Mouse (Mus musculus) lung, postnatal 0 days (tissue): ENCODE measurements at regions not wholly inside any gene's neighbourhood (a gene's known extent, or its start where the extent isn't known, plus 50 kb on each side); places are given as distances from the start of the nearest gene placed in this dataset.
"Not testable (repeated sequence)": the region's sequence is repeated elsewhere in the genome, so short reads cannot be mapped to it uniquely, and the experiment has no call there.

Source experiments
- ATAC-seq: fragments of 200-750 bp; cut with Nextera tagmentation; 2 replicates; pipeline ENCODE4 v1.8.0; 2017; ENCODE audit warnings: moderate library complexity
- DNase-seq: peaks from one replicate; pipeline ENCODE4 v3.0.0-alpha.2; 2016; ENCODE audit warnings: low spot score
- H3K27ac ChIP-seq: fragments of 300-500 bp; sonication (generic); 2 replicates; pipeline ENCODE4 v1.5.1; 2014; ENCODE audit warnings: antibody characterized with exemption, mild to moderate bottlenecking, low read length, mixed read lengths
- H3K27me3 ChIP-seq: fragments of 300-500 bp; sonication (generic); replicated peaks from 2 replicates; pipeline ENCODE4 v1.6.1; 2014; ENCODE audit warnings: low read length, mixed read lengths; ENCODE audit not compliant: insufficient read depth
- H3K36me3 ChIP-seq: fragments of 300-500 bp; sonication (generic); 2 replicates; pipeline ENCODE4 v1.6.1; 2014; ENCODE audit warnings: low read length, mixed read lengths; ENCODE audit not compliant: insufficient read depth
- H3K4me1 ChIP-seq: fragments of 300-500 bp; sonication (generic); 2 replicates; pipeline ENCODE4 v1.6.1; 2014; ENCODE audit warnings: antibody characterized with exemption, low read depth, low read length, mixed read lengths; ENCODE audit not compliant: insufficient read depth
- H3K4me2 ChIP-seq: fragments of 300-500 bp; sonication (generic); replicated peaks from 2 replicates; pipeline ENCODE4 v1.6.1; 2014; ENCODE audit warnings: low read depth, mild to moderate bottlenecking, low read length, moderate library complexity, mixed read lengths
- H3K4me3 ChIP-seq: fragments of 300-500 bp; sonication (generic); 2 replicates; pipeline ENCODE4 v1.5.1; 2014; ENCODE audit warnings: low read depth, low read length
- H3K9ac ChIP-seq: fragments of 300-500 bp; sonication (generic); replicated peaks from 2 replicates; pipeline ENCODE4 v1.6.1; 2014; ENCODE audit warnings: low read depth, mild to moderate bottlenecking
- H3K9me3 ChIP-seq: fragments of 300-500 bp; sonication (generic); 2 replicates; pipeline ENCODE4 v1.6.1; 2016; ENCODE audit warnings: low read length, mixed read lengths
- CTCF ChIP-seq: IDR thresholded peaks from 2 replicates; pipeline ENCODE4 v1.5.1; 2016; ENCODE audit warnings: antibody characterized with exemption, mild to moderate bottlenecking
- EP300 ChIP-seq: IDR thresholded peaks from 2 replicates; pipeline ENCODE4 v1.6.1; 2016; ENCODE audit warnings: antibody characterized with exemption, mild to moderate bottlenecking, control low read depth
- WGBS: fragments of 180-500 bp; shearing (Covaris S2); extraction: QIAGEN DNeasy Blood & Tissue Kit; methylation state at CpG from one replicate; pipeline ENCODE4 v1.1.7; 2014; 5-methylcytosine and 5-hydroxymethylcytosine counted together

DNA sequence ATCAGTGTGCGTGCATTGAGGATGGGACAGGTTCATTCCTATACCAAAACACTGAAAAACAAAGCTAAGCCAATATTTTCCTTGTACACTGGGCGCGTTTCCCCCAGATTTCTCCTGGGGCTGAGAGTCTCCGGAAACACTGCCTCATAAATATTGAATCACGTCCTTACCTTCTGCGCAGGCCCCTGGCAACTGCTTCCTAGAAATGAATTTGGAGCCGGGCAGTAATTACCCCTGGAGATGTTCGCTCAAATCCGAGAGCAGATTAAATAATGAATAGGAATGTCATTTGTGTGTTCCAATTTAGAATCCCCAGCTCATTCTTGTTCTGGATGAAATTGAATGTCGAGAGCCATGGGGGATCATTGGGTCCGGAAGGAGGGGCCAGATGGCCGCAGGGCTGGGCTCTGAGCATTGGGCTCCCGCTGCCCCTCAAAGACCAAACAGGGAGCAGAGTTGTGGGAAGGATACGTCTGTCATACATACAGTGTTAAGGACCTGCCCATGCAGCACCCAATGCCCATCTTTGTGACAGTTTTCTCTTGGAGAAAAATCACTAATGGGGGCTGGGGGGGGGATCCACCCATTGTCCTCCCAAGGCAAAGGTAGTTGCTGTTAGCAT, 117.7 kb upstream of the Kcng1 start:
- Histone ChIP-seq H3K36me3 (no peaks in the 10 kb centered on the region), H3K27ac (no peak overlapping the region), H3K4me3 (no peak overlapping the region), H3K27me3 (no peaks in the 10 kb centered on the region), H3K9me3 (no peaks in the 10 kb centered on the region), H3K4me1 (no peaks in the 10 kb centered on the region), H3K9ac (no peak overlapping the region), H3K4me2 (no peak overlapping the region)
- 81% methylated on average over 14 of the region's 14 CpGs for WGBS
- no peak for TF ChIP-seq CTCF
- TF ChIP-seq EP300: no peak
- DNase-seq: no peak
- no peak for ATAC-seq

DNA sequence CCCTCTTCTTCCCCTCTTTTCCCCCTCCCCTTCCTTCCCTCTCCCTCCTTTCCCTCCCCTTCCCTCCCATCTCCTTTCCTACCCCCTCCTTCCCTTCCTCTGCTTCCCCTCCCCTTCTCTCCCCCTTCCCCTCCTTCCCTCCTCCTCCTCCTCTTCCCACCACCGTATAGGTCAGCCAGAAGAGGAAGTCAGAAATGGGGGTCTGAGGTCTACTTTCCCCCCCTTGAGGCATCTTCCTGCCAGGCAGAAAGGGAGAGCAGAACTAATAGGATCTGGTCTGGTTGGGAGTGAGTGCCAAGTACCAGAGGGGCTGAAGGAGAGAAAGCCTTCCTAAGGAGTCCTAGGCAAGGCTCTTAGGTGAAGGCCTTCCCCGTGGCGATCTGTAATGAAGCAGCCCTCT, 114.8 kb upstream of the Kcng1 start:
- no peaks in the 10 kb centered on the region for H3K27me3 ChIP-seq
- TF ChIP-seq CTCF (no peak), EP300 (no peak)
- H3K9me3 ChIP-seq: no peaks in the 10 kb centered on the region
- no peak for DNase-seq
- no peak for ATAC-seq
- no peaks in the 10 kb centered on the region for H3K36me3 ChIP-seq
- H3K4me2 ChIP-seq: no peak overlapping the region
- WGBS: 41% methylated on average over 3 of the region's 3 CpGs
- H3K4me3 ChIP-seq: no peak overlapping the region
- no peak overlapping the region for H3K27ac ChIP-seq
- H3K4me1 ChIP-seq: no peaks in the 10 kb centered on the region
- no peak overlapping the region for H3K9ac ChIP-seq

DNA sequence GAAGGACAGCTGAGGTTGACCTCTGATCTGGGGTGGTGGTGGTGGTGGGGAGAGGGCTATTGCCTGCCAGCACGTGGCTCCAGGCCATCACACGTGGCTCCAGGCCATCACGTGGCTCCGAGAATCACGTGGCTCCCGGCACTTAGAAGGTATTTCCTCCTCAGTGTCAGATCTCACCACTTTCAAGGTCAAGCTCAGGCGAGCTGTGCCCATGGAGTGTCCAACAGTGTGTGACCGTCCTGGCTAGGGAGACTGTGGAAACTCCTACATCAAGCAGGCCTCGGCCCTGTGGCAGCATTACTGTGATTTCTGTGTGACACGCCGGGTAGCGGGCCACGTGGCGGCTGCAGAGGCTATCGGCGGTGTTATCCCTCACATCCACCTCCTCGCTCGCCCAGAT, 111.8 kb upstream of the Kcng1 start:
- Histone ChIP-seq H3K4me1 (no peaks in the 10 kb centered on the region), H3K4me2 (no peak overlapping the region), H3K9ac (no peak overlapping the region), H3K4me3 (no peak overlapping the region), H3K36me3 (no peaks in the 10 kb centered on the region), H3K27me3 (no peaks in the 10 kb centered on the region), H3K9me3 (no peaks in the 10 kb centered on the region), H3K27ac (no peak overlapping the region)
- DNase-seq (no peak), ATAC-seq (no peak)
- WGBS: 84% methylated on average over 17 of the region's 18 CpGs
- TF ChIP-seq EP300 (no peak), CTCF (no peak)

DNA sequence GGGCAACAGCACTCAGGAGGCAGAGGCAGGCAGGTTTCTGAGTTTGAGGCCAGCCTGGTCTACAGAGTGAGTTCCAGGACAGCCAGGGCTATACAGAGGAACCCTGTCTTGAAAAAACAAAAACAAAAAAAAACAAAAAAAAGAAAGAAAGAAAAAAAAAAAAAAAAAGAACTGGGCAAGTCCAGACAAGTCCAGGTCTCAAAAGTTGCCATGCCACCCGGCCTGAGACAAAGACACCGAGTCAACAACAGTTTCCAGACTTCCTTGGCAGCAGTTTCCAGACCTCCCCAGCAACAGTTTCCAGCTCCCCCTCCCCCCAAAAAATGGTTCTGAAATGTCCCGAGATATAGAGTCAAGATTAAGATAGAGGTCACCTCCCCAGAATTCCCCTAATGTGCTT, 110.6 kb upstream of the Kcng1 start:
- not testable (repeated sequence) for ATAC-seq, H3K36me3 ChIP-seq, H3K27ac ChIP-seq, H3K4me3 ChIP-seq, DNase-seq, H3K27me3 ChIP-seq, H3K4me2 ChIP-seq, H3K9me3 ChIP-seq, H3K9ac ChIP-seq, H3K4me1 ChIP-seq
- 83% methylated on average over 3 of the region's 3 CpGs for WGBS

DNA sequence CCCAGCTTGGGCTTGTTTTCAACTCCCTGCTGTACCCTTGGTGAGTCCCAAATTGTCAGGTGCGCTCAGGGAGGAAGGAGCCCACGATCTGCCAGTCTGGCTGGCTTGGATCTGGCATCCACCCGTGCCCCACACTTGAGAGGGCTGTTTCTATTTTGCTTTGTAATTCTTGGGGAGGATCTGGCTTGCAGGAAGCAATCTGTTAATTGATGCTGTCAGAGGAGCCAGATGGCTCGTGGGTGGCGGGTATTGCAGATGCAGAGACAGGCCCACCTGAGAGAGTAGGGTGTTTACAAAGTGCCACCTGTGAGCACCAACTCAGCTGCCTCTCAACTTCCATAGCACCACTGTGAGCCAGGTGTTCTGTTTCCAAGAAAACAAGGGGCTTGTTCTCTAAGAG, 99.1 kb upstream of the Kcng1 start:
- TF ChIP-seq CTCF (no peak), EP300 (no peak)
- Histone ChIP-seq H3K4me3 (no peak overlapping the region), H3K27me3 (no peaks in the 10 kb centered on the region), H3K9me3 (no peaks in the 10 kb centered on the region), H3K4me1 (no peaks in the 10 kb centered on the region), H3K4me2 (no peak overlapping the region), H3K9ac (no peak overlapping the region), H3K27ac (no peak overlapping the region), H3K36me3 (no peaks in the 10 kb centered on the region)
- DNase-seq (no peak), ATAC-seq (no peak)
- WGBS: 67% methylated on average over 5 of the region's 5 CpGs

DNA sequence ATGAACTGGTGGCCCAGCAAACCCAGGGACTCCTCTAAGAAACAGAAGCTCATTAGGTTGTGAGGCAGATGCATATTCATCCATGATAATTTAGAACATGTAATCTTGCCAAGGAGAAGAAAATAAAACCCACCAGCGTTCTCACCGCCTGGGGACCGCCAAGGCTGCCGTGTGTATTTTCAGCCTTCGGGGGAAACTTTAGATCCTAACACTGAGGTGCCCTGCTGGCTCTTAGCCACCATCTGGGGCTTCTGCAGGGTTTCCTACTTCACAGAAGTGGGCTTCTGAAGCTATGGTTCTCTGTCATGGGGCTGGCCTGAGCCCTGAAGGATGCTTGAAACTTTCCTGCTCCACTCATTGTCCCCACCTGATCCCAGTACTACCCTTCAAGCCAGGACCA, 90.8 kb upstream of the Kcng1 start:
- H3K4me2 ChIP-seq: no peak overlapping the region
- no peaks in the 10 kb centered on the region for H3K27me3 ChIP-seq
- no peak overlapping the region for H3K4me3 ChIP-seq
- H3K9ac ChIP-seq: no peak overlapping the region
- TF ChIP-seq EP300: no peak
- TF ChIP-seq CTCF: no peak
- H3K27ac ChIP-seq: no peak overlapping the region
- H3K9me3 ChIP-seq: no peaks in the 10 kb centered on the region
- WGBS: 94% methylated on average over 5 of the region's 5 CpGs
- ATAC-seq (no peak), DNase-seq (no peak)
- no peaks in the 10 kb centered on the region for H3K36me3 ChIP-seq
- H3K4me1 ChIP-seq: no peaks in the 10 kb centered on the region

DNA sequence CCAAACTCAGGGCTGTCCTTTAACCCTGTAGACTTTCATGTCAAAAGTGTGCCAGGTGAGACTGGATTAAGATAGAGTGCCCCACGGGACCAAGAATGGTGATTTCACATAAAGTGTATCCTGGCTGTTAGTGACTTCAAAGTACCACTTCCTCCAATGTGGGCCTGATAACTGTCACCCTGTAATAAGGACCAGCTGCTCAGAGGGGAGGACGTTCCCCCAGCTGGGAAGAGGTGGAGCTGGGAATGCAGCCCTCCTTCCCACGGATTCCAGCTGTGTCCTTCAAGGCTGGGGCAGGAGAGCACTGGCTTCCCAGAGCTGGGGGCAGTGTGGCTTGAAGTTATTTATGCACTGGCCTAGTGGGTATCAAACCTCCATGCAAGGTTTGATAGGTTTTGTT, 89.7 kb upstream of the Kcng1 start:
- WGBS: 17% methylated on average over 3 of the region's 3 CpGs
- Histone ChIP-seq H3K27ac (no peak overlapping the region), H3K27me3 (no peaks in the 10 kb centered on the region), H3K4me1 (no peaks in the 10 kb centered on the region), H3K9ac (no peak overlapping the region), H3K36me3 (no peaks in the 10 kb centered on the region), H3K4me3 (no peak overlapping the region), H3K9me3 (no peaks in the 10 kb centered on the region), H3K4me2 (no peak overlapping the region)
- DNase-seq (peak; percentile 20), ATAC-seq (no peak)
- no peak for TF ChIP-seq EP300
